Mouse (Mus musculus) gastrocnemius, adult 18-20 months (tissue): ENCODE results near the gene Sgce. TPM values are rescaled to one million over a fixed set of nuclear protein-coding genes. Genes with fewer than 3 reads are reported as not detected.
"Not testable (repeated sequence)": the region's sequence is repeated elsewhere in the genome, so short reads cannot be mapped to it uniquely, and the experiment has no call there.

Experiments used
- DNase-seq: peaks from one replicate; pipeline ENCODE4 v3.0.0; 2021; ENCODE audit warnings: low spot score
- total RNA-seq, 2 experiments: library from RNA; stranded (reverse); gene quantifications; 2 replicates each; pipeline ENCODE4 v1.2.3; 2021

The Sgce gene
- total RNA-seq, 2 experiments from 2014 or later = 7.6 to 10.5 TPM

GRCm38 (mm10) chr6:4653741-4654140, 93.3 kb downstream of the Sgce start:
- DNase-seq = not testable (repeated sequence)

DNA sequence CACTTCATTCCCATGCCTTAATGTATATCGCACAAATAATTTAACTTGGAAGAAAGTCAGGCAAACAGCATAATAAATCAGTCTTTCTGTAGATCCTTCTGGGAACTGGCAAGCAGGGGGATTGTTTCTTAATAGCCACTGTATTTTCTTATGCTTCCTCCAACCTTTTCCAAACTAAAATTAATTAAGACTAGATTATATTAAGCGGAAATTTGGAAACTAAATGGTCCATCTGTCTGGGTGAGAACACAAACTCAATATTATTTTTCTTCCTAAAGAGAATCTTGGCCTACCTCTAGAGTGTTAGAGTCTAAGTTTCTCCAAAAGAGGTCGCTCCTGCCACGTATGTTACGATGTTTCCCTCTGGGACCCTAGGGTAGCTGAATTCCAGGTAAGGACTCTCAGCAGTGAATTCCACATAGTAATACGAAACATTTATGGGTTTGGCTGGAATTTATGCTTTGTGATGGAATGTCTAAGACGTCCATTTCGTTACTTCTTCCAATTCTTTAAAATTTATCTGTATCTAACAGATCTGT, 94.3 kb downstream of the Sgce start:
- DNase-seq = no peak

DNA sequence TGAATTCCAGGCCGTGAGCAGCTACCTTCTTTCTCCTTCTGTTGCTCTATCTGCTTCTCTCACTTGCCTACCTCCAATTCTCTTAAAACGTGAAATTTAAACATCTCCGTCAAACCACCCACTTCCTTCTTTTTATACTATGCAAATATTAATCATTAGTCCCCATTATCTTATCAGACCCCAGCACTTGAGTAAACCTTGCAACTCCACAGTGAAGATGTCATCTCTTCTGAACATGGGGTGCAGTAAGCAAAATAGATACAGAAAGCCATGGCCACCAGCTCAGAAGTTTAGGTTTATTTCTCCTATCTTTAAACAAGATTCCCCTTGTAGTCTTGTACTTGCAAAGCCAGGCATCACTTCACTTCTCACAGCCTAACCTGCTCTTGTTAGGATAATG, 99.7 kb downstream of the Sgce start:
- no peak for DNase-seq

- DNase-seq = no peak
Observed at GRCm38 (mm10) chr6:4642068-4642467, 104.9 kb downstream of the Sgce start.

GRCm38 (mm10) chr6:4634804-4635203, 112.2 kb downstream of the Sgce start:
- DNase-seq = no peak

- DNase-seq = no peak
Observed at GRCm38 (mm10) chr6:4633189-4633588, 113.8 kb downstream of the Sgce start.

GRCm38 (mm10) chr6:4631464-4631863, 115.5 kb downstream of the Sgce start:
- no peak for DNase-seq

Other genes starting within 250 kb of the Sgce start
- gene Col1a2, start 242.4 kb downstream of the Sgce start, total RNA-seq = 10 to 100 TPM; 67.9 to 81.6 TPM
- gene Casd1, start 146.4 kb downstream of the Sgce start, total RNA-seq = 10 to 100 TPM; 17.2 to 23.4 TPM
- gene Peg10, start 99 bp upstream of the Sgce start, total RNA-seq = 1 to 10 TPM; 1.1 to 1.3 TPM
- 1 to 10 TPM; 1.2 to 1.4 TPM for gene Ppp1r9a, start 155.7 kb upstream of the Sgce start, total RNA-seq